ENCODE assay signal across 8 mouse cellular contexts in the genomic region with DNA sequence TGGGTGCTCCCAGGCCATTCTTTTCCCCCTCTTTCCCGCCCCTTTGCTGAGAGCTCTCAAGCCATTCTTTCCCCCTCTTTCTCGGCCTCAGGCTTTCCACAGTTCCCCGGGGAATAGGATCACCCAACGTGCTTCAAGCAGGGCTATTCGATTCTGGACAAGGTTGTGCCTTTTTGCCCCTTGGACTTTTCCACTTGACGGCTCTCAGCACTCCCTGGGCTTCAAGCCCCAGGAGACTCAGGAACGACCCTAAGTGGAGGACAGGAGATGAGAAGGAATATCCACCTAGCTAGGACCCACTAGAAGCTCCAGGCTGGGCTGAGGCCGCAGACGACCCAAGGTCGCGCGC. TPM values are rescaled to one million over a fixed set of nuclear protein-coding genes. Genes with fewer than 3 reads are reported as not detected.
DNase-seq lines count a peak whose midpoint lies in the region; ATAC-seq and TF ChIP-seq lines count a peak whose summit lies in the region.

No protein-coding gene starts in this region.

- no peak for TF ChIP-seq CTCF in lung, postnatal 0 days (IDR thresholded peaks at IDR 0.05)
- no peak for TF ChIP-seq CTCF in midbrain, postnatal 0 days (IDR thresholded peaks at IDR 0.05)

- no peak for ATAC-seq in lung, postnatal 0 days
- ATAC-seq in embryonic facial prominence, embryonic 13.5 days (ENCODE audit: insufficient number of reproducible peaks, insufficient read depth, low FRiP score, low TSS enrichment, low read depth): no peak
- ATAC-seq in intestine, embryonic 15.5 days: no peak
- no peak for ATAC-seq in midbrain, postnatal 0 days (ENCODE audit: low FRiP score)
- ATAC-seq in monocyte, adult 5-6 weeks (replicated peaks; ENCODE audit: insufficient number of reproducible peaks, low FRiP score, low TSS enrichment, poor library complexity, severe bottlenecking): no peak

- peak overlapping the region; percentile 99 for H3K27ac ChIP-seq in lung, postnatal 0 days (ENCODE audit: low read length)
- peak overlapping the region; percentile 99 for H3K27ac ChIP-seq in embryonic facial prominence, embryonic 13.5 days
- peak overlapping the region; percentile 99 for H3K27ac ChIP-seq in intestine, embryonic 15.5 days
- peak overlapping the region; percentile 92 for H3K27ac ChIP-seq in midbrain, postnatal 0 days (ENCODE audit: low read depth, low read length)

- DNase-seq in lung, postnatal 0 days (ENCODE audit: low spot score): peak; percentile 32
- DNase-seq in lung, postnatal 36 days: no peak
- peak; percentile 20 for DNase-seq in midbrain, postnatal 0 days (ENCODE audit: low spot score)
- no peak for DNase-seq in thymus, postnatal 10 days (ENCODE audit: low spot score in 2 of 2)
- no peak for DNase-seq in right cerebral cortex, adult 2 months (ENCODE audit: low spot score in 2 of 2)

- H3K27me3 ChIP-seq in lung, postnatal 0 days (replicated peaks; ENCODE audit: insufficient read depth, low read length): no peaks in the 10 kb centered on the region
- H3K27me3 ChIP-seq in embryonic facial prominence, embryonic 13.5 days: no peaks in the 10 kb centered on the region
- H3K27me3 ChIP-seq in intestine, embryonic 15.5 days (replicated peaks): no peaks in the 10 kb centered on the region
- no peaks in the 10 kb centered on the region for H3K27me3 ChIP-seq in midbrain, postnatal 0 days (ENCODE audit: insufficient read depth, low read length)

- peak overlapping the region; percentile 95 for H3K9ac ChIP-seq in lung, postnatal 0 days (replicated peaks; ENCODE audit: low read depth)
- peak overlapping the region; percentile 97 for H3K9ac ChIP-seq in embryonic facial prominence, embryonic 13.5 days
- peak overlapping the region; percentile 99 for H3K9ac ChIP-seq in intestine, embryonic 15.5 days
- peak overlapping the region; percentile 89 for H3K9ac ChIP-seq in midbrain, postnatal 0 days (replicated peaks; ENCODE audit: low read length, poor library complexity, severe bottlenecking)

- H3K4me2 ChIP-seq in lung, postnatal 0 days (replicated peaks; ENCODE audit: low read depth, low read length): peak overlapping the region; percentile 92
- H3K4me2 ChIP-seq in embryonic facial prominence, embryonic 13.5 days: peak overlapping the region; percentile 79
- H3K4me2 ChIP-seq in intestine, embryonic 15.5 days (replicated peaks): peak overlapping the region; percentile 70
- peak overlapping the region; percentile 84 for H3K4me2 ChIP-seq in midbrain, postnatal 0 days (ENCODE audit: low read depth, low read length, poor library complexity, severe bottlenecking)

- TF ChIP-seq EP300 in lung, postnatal 0 days (IDR thresholded peaks at IDR 0.05): no peak

- no peaks in the 10 kb centered on the region for H3K9me3 ChIP-seq in lung, postnatal 0 days (ENCODE audit: low read length)
- no peaks in the 10 kb centered on the region for H3K9me3 ChIP-seq in embryonic facial prominence, embryonic 13.5 days
- H3K9me3 ChIP-seq in intestine, embryonic 15.5 days: no peaks in the 10 kb centered on the region
- H3K9me3 ChIP-seq in midbrain, postnatal 0 days (ENCODE audit: low read length): no peaks in the 10 kb centered on the region

- peak overlapping the region; percentile 81 for H3K4me3 ChIP-seq in lung, postnatal 0 days (ENCODE audit: low read depth, low read length)
- peak overlapping the region; percentile 87 for H3K4me3 ChIP-seq in embryonic facial prominence, embryonic 13.5 days
- peak overlapping the region; percentile 93 for H3K4me3 ChIP-seq in intestine, embryonic 15.5 days (replicated peaks)
- H3K4me3 ChIP-seq in midbrain, postnatal 0 days (ENCODE audit: low read depth, low read length): peak overlapping the region; percentile 89

- H3K4me1 ChIP-seq in lung, postnatal 0 days (ENCODE audit: insufficient read depth, low read depth, low read length): peaks cover 18% of the 10 kb centered on the region; the same call in 1 of the 2 replicates
- peaks cover 30% of the 10 kb centered on the region for H3K4me1 ChIP-seq in embryonic facial prominence, embryonic 13.5 days
- peaks cover 26% of the 10 kb centered on the region; the same call in 1 of the 2 replicates for H3K4me1 ChIP-seq in intestine, embryonic 15.5 days (replicated peaks)
- peaks cover 12% of the 10 kb centered on the region for H3K4me1 ChIP-seq in midbrain, postnatal 0 days (ENCODE audit: insufficient read depth, low read length)

- under 1% methylated on average over 11 of the region's 12 CpGs for WGBS in lung, postnatal 0 days
- under 1% methylated on average over 12 of the region's 12 CpGs for WGBS in embryonic facial prominence, embryonic 13.5 days
- WGBS in intestine, embryonic 15.5 days: under 1% methylated on average over 12 of the region's 12 CpGs
- WGBS in midbrain, postnatal 0 days: under 1% methylated on average over 12 of the region's 12 CpGs

- H3K36me3 ChIP-seq in lung, postnatal 0 days (ENCODE audit: insufficient read depth, low read length): peaks cover 3% of the 10 kb centered on the region; the same call in 1 of the 2 replicates
- peaks cover 34% of the 10 kb centered on the region for H3K36me3 ChIP-seq in embryonic facial prominence, embryonic 13.5 days
- H3K36me3 ChIP-seq in intestine, embryonic 15.5 days: peaks cover 17% of the 10 kb centered on the region
- H3K36me3 ChIP-seq in midbrain, postnatal 0 days (ENCODE audit: insufficient read depth, low read length): peaks cover 13% of the 10 kb centered on the region

RNA-seq across cellular contexts. Expression of a gene that starts 0.7 kb away (rescaled TPM):
- 61.6 and 65.7 TPM in 2 replicates for polyA plus RNA-seq in lung, postnatal 0 days (2015; fragmentation: Nextera tagmentation; extraction: Ambion mirVana)
- polyA plus RNA-seq in embryonic facial prominence, embryonic 13.5 days (2015; fragmentation: Nextera tagmentation; extraction: Ambion mirVana): 194 and 214 TPM in 2 replicates
- polyA plus RNA-seq in intestine, embryonic 15.5 days (2015; fragmentation: Nextera tagmentation; extraction: Ambion mirVana): 147 and 156 TPM in 2 replicates
- total RNA-seq in midbrain, postnatal 0 days (2014; rRNA removed): 17.2 and 20.4 TPM in 2 replicates
- 137 and 143 TPM in 2 replicates for polyA plus RNA-seq in midbrain, postnatal 0 days (2015; fragmentation: Nextera tagmentation; extraction: Ambion mirVana)
- 46.3 to 64.6 TPM (median 59.6 TPM) in 3 replicates for total RNA-seq in monocyte, adult 5-6 weeks (2017)

RNA-seq across cellular contexts. Expression of a gene that starts 1.1 kb away (rescaled TPM):
- polyA plus RNA-seq in lung, postnatal 0 days (2015; fragmentation: Nextera tagmentation; extraction: Ambion mirVana): 19.9 and 20.3 TPM in 2 replicates
- 27.0 and 27.3 TPM in 2 replicates for polyA plus RNA-seq in embryonic facial prominence, embryonic 13.5 days (2015; fragmentation: Nextera tagmentation; extraction: Ambion mirVana)
- polyA plus RNA-seq in intestine, embryonic 15.5 days (2015; fragmentation: Nextera tagmentation; extraction: Ambion mirVana): 39.8 and 46.7 TPM in 2 replicates
- 41.2 and 48.0 TPM in 2 replicates for total RNA-seq in midbrain, postnatal 0 days (2014; rRNA removed)
- polyA plus RNA-seq in midbrain, postnatal 0 days (2015; fragmentation: Nextera tagmentation; extraction: Ambion mirVana): 12.6 and 14.4 TPM in 2 replicates
- 49.4 to 66.8 TPM (median 54.5 TPM) in 3 replicates for total RNA-seq in monocyte, adult 5-6 weeks (2017)

RNA-seq across cellular contexts. Expression of a gene that starts 43.4 kb away (rescaled TPM):
- 0.52 and 0.84 TPM in 2 replicates for polyA plus RNA-seq in lung, postnatal 0 days (2015; fragmentation: Nextera tagmentation; extraction: Ambion mirVana)
- polyA plus RNA-seq in embryonic facial prominence, embryonic 13.5 days (2015; fragmentation: Nextera tagmentation; extraction: Ambion mirVana): 3.9 and 6.6 TPM in 2 replicates
- polyA plus RNA-seq in intestine, embryonic 15.5 days (2015; fragmentation: Nextera tagmentation; extraction: Ambion mirVana): 2.1 and 2.7 TPM in 2 replicates
- total RNA-seq in midbrain, postnatal 0 days (2014; rRNA removed): 41.4 and 44.2 TPM in 2 replicates
- polyA plus RNA-seq in midbrain, postnatal 0 days (2015; fragmentation: Nextera tagmentation; extraction: Ambion mirVana): 37.5 and 39.5 TPM in 2 replicates
- total RNA-seq in monocyte, adult 5-6 weeks (2017): not detected in 3 replicates

RNA-seq across cellular contexts. Expression of a gene that starts 44.7 kb away (rescaled TPM):
- 0.21 and 0.42 TPM in 2 replicates for polyA plus RNA-seq in lung, postnatal 0 days (2015; fragmentation: Nextera tagmentation; extraction: Ambion mirVana)
- 0.25 and 2.4 TPM in 2 replicates for polyA plus RNA-seq in embryonic facial prominence, embryonic 13.5 days (2015; fragmentation: Nextera tagmentation; extraction: Ambion mirVana)
- 46.5 and 63.7 TPM in 2 replicates for polyA plus RNA-seq in intestine, embryonic 15.5 days (2015; fragmentation: Nextera tagmentation; extraction: Ambion mirVana)
- 1.4 and 5.4 TPM in 2 replicates for total RNA-seq in midbrain, postnatal 0 days (2014; rRNA removed)
- 1.0 and 2.0 TPM in 2 replicates for polyA plus RNA-seq in midbrain, postnatal 0 days (2015; fragmentation: Nextera tagmentation; extraction: Ambion mirVana)
- 0.53 to 2.2 TPM in 2 of 3 replicates, not detected in the other for total RNA-seq in monocyte, adult 5-6 weeks (2017)

Comparison
In these comparisons a context has a peak if more than half of its experiments do, and no peak if none do; other contexts are left out.
1. DNase-seq: peak in lung, postnatal 0 days (single experiment) and midbrain, postnatal 0 days (single experiment); none in lung, postnatal 36 days (single experiment), thymus, postnatal 10 days (0 of 2) and right cerebral cortex, adult 2 months (0 of 2).
2. Peak in every context shown above with its lines, with median percentiles within 50 percentile points of each other: H3K27ac ChIP-seq, H3K4me2 ChIP-seq, H3K4me3 ChIP-seq and H3K9ac ChIP-seq.